17 mouse cellular contexts compared by ENCODE assay signal in the genomic region with DNA sequence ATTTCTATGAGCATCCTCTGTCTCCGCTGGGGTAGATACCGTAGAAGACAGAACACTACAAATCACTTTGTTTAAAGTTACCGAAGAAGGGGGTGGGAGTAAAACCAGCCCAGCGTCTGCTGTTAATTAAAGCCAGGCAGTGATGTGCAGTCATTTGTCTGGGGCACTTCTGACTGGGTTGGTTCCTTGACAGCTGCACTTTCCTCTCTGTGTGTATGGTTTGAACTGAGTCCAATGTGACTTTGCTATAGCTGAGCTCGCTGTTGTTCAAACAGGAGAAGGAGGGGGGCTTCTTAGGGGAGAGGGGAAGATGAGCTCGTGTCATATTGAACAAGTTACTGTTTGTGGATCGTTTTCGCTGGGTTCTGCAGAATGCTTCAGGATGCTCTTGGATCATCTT.
A peak's percentile ranks its signal among the peaks of the same experiment; 100 is the strongest.
DNase-seq lines count a peak whose midpoint lies in the region; ATAC-seq and TF ChIP-seq lines count a peak whose summit lies in the region.
"Had no signal": no experiment of that assay in that cellular context is flagged by ENCODE, and none has a peak within 500 bp of the region (broad histone marks: within the 10 kb centered on the region; RNA-seq: fewer than 3 reads in every experiment).

No protein-coding gene starts in this region.

- H3K27ac ChIP-seq in lung, embryonic 14.5 days (ENCODE audit: low read depth): no peak overlapping the region
- H3K27ac ChIP-seq in embryonic facial prominence, embryonic 15.5 days (replicated peaks): peak overlapping the region; percentile 39; the same call in 1 of the 2 replicates
- H3K27ac ChIP-seq: forebrain, embryonic 10.5 days; heart, embryonic 13.5 days; liver, embryonic 12.5 days had no signal

- peak; percentile 51 for DNase-seq in lung, embryonic 14.5 days
- DNase-seq in lung, postnatal 14 days: no peak
- peak; percentile 69 for DNase-seq in embryo, embryonic 10 days (ENCODE audit: low spot score)
- DNase-seq in B cell, adult 2 months: no peak
- DNase-seq: adrenal gland, adult 8-10 months; kidney, postnatal 25 days; layer of hippocampus, postnatal 36 days; right cerebral cortex, postnatal 4 days; thymus, postnatal 14 days had no signal

- no peak for TF ChIP-seq CTCF in lung, embryonic 14.5 days (IDR thresholded peaks at IDR 0.05; ENCODE audit: low read depth)

- peak overlapping the region; percentile 18; the same call in 1 of the 2 replicates for H3K4me2 ChIP-seq in lung, embryonic 14.5 days
- H3K4me2 ChIP-seq in embryonic facial prominence, embryonic 15.5 days (replicated peaks): no peak overlapping the region
- peak overlapping the region; percentile 58 for H3K4me2 ChIP-seq in myocyte (ENCODE audit: low read depth)
- H3K4me2 ChIP-seq: heart, embryonic 13.5 days; liver, embryonic 12.5 days had no signal

- H3K27me3 ChIP-seq in lung, embryonic 14.5 days (ENCODE audit: insufficient read depth, low read length): no peaks in the 10 kb centered on the region
- H3K27me3 ChIP-seq in embryonic facial prominence, embryonic 15.5 days: no peaks in the 10 kb centered on the region
- H3K27me3 ChIP-seq in myocyte (ENCODE audit: control insufficient read depth, insufficient read depth, insufficient read length): no peaks in the 10 kb centered on the region
- H3K27me3 ChIP-seq: CH12.LX had no signal

- TF ChIP-seq POLR2A in myocyte (IDR thresholded peaks at IDR 0.05; ENCODE audit: insufficient read length, low read depth): no peak

- no peak overlapping the region for H3K9ac ChIP-seq in lung, embryonic 14.5 days
- no peak overlapping the region for H3K9ac ChIP-seq in embryonic facial prominence, embryonic 15.5 days
- H3K9ac ChIP-seq: heart, embryonic 13.5 days; liver, embryonic 12.5 days had no signal

- 0 out of 2 replicates have a peak, but pooled peaks have one; percentile 60 for ATAC-seq in lung, embryonic 14.5 days (ENCODE audit: insufficient read depth)
- peak; percentile 79; the same call in 1 of the 2 replicates for ATAC-seq in embryonic facial prominence, embryonic 15.5 days (ENCODE audit: insufficient number of reproducible peaks, low FRiP score, low TSS enrichment, low read depth)
- ATAC-seq in cerebellum, adult (ENCODE audit: insufficient number of reproducible peaks, low FRiP score, low TSS enrichment): no peak
- ATAC-seq: liver, embryonic 12.5 days; midbrain, embryonic 16.5 days had no signal

- H3K9me3 ChIP-seq in lung, embryonic 14.5 days (ENCODE audit: low read depth, low read length): no peaks in the 10 kb centered on the region
- no peaks in the 10 kb centered on the region for H3K9me3 ChIP-seq in embryonic facial prominence, embryonic 15.5 days (replicated peaks)
- H3K9me3 ChIP-seq: forebrain, embryonic 10.5 days; heart, embryonic 13.5 days; liver, embryonic 12.5 days had no signal

- no peaks in the 10 kb centered on the region for H3K36me3 ChIP-seq in lung, embryonic 14.5 days (ENCODE audit: insufficient read depth)
- no peaks in the 10 kb centered on the region for H3K36me3 ChIP-seq in embryonic facial prominence, embryonic 15.5 days
- H3K36me3 ChIP-seq in myocyte (ENCODE audit: control insufficient read depth, insufficient read depth): no peaks in the 10 kb centered on the region
- H3K36me3 ChIP-seq: forebrain, embryonic 10.5 days; heart, embryonic 13.5 days; liver, embryonic 12.5 days had no signal

- no peaks in the 10 kb centered on the region for H3K79me2 ChIP-seq in myocyte (ENCODE audit: control insufficient read depth, insufficient read depth)

- H3K4me3 ChIP-seq in lung, embryonic 14.5 days (ENCODE audit: low read depth, low read length): no peak overlapping the region
- H3K4me3 ChIP-seq in embryonic facial prominence, embryonic 15.5 days (replicated peaks): no peak overlapping the region
- no peak overlapping the region for H3K4me3 ChIP-seq in myocyte
- H3K4me3 ChIP-seq: forebrain, embryonic 10.5 days; heart, embryonic 13.5 days; liver, embryonic 12.5 days had no signal

- no peak overlapping the region for H3ac ChIP-seq in myocyte (ENCODE audit: control insufficient read depth, insufficient read length)

- 0 out of 2 replicates have a peak, but pooled peaks cover 5% of the 10 kb centered on the region for H3K4me1 ChIP-seq in lung, embryonic 14.5 days (ENCODE audit: insufficient read depth)
- H3K4me1 ChIP-seq in embryonic facial prominence, embryonic 15.5 days: peaks cover 10% of the 10 kb centered on the region
- H3K4me1 ChIP-seq: heart, embryonic 13.5 days; liver, embryonic 12.5 days had no signal

- WGBS in lung, embryonic 14.5 days: 23% methylated on average over 8 of the region's 8 CpGs
- WGBS in embryonic facial prominence, embryonic 15.5 days: 4% methylated on average over 8 of the region's 8 CpGs

TF ChIP-seq in myocyte, 11 proteins besides CTCF, POLR2A, EP300 and RAD21:
- TF ChIP-seq TCF12 (IDR thresholded peaks at IDR 0.05; ENCODE audit: insufficient read depth, poor library complexity, severe bottlenecking) (peak; percentile 47), MYOD1 (IDR thresholded peaks at IDR 0.05; ENCODE audit: control insufficient read depth in 1 of 3, insufficient read length in 2 of 3, low read depth in 2 of 3) (peak in 2 of 3 experiments; percentile 77 to 85), MYOG (IDR thresholded peaks at IDR 0.05; ENCODE audit: control insufficient read depth in 1 of 3, insufficient read depth in 1 of 3, insufficient read length in 2 of 3, low read depth in 2 of 3) (peak in 2 of 3 experiments; percentile 13 to 69), TCF3 (IDR thresholded peaks at IDR 0.05; ENCODE audit: insufficient read length, low read depth) (no peak), CEBPB (IDR thresholded peaks at IDR 0.05; ENCODE audit: insufficient read depth, poor library complexity, severe bottlenecking) (no peak), E2F4 (IDR thresholded peaks at IDR 0.05; ENCODE audit: insufficient read depth) (no peak), USF1 (IDR thresholded peaks at IDR 0.05; ENCODE audit: low read depth) (no peak)

Comparison
In these comparisons a context has a peak if more than half of its experiments do, and no peak if none do; other contexts are left out.
1. DNase-seq: peak in lung, embryonic 14.5 days (single experiment) and embryo, embryonic 10 days (single experiment); none in lung, postnatal 14 days (single experiment) and B cell, adult 2 months (0 of 2).